Mouse (Mus musculus) B cell, adult 62 days (primary cell): ENCODE results near the gene Olfr558. TPM values are rescaled to one million over a fixed set of nuclear protein-coding genes. Genes with fewer than 3 reads are reported as not detected.

Source experiments
- total RNA-seq: library from RNA; stranded (reverse); gene quantifications from 4 replicates; pipeline ENCODE4 v1.2.4, GENCODE M21; 2023

The Olfr558 gene
- total RNA-seq: not detected in 4 replicates

GRCm38 (mm10) chr7:102701915-102702314 is at the start of gene Olfr558:
TSS of gene Olfr558 (plus strand) at chr7:102702215.

GRCm38 (mm10) chr7:102658523-102658922 is 43.5 kb upstream of the Olfr558 start, which contains the start of gene Olfr555:
TSS of gene Olfr555 (plus strand) at chr7:102658823.

GRCm38 (mm10) chr7:102664599-102664998 is 37.4 kb upstream of the Olfr558 start, which contains the start of gene Olfr556:
TSS of gene Olfr556 (plus strand) at chr7:102664899.

GRCm38 (mm10) chr7:102686944-102687501 is 15.0 kb upstream of the Olfr558 start, which contains the start of gene Trim68:
TSS of gene Trim68 (minus strand) at chr7:102687327.

GRCm38 (mm10) chr7:102695358-102696125 is 6.5 kb upstream of the Olfr558 start, which contains the start of gene Olfr557:
TSS of gene Olfr557 (plus strand) at chr7:102695910.

GRCm38 (mm10) chr7:102718970-102719369 is 17.0 kb downstream of the Olfr558 start, which contains the start of gene Olfr33:
TSS of gene Olfr33 (minus strand) at chr7:102719070.

GRCm38 (mm10) chr7:102727391-102727790 is 25.4 kb downstream of the Olfr558 start, which contains the start of gene Olfr559:
TSS of gene Olfr559 (minus strand) at chr7:102727491.

GRCm38 (mm10) chr7:102759266-102759665 is 57.3 kb downstream of the Olfr558 start, which contains the start of the genes Olfr560 and Olfr78:
TSS of gene Olfr560 (minus strand) at chr7:102759366.
TSS of gene Olfr78 (minus strand) at chr7:102759471.

Other genes starting within 250 kb of the Olfr558 start
- gene Olfr543, start 220.5 kb upstream of the Olfr558 start, total RNA-seq: not detected in 4 replicates
- not detected in 4 replicates for gene Olfr544, start 213.9 kb upstream of the Olfr558 start, total RNA-seq
- gene Olfr545, start 202.6 kb upstream of the Olfr558 start, total RNA-seq: not detected in 4 replicates
- not detected in 4 replicates for gene Olfr547, start 167.5 kb upstream of the Olfr558 start, total RNA-seq
- gene Olfr548-ps1, start 161.3 kb upstream of the Olfr558 start, total RNA-seq: not detected in 4 replicates
- not detected in 4 replicates for gene Olfr549, start 152.3 kb upstream of the Olfr558 start, total RNA-seq
- 32.2 to 40.5 TPM (median 36.2 TPM) in 4 replicates for gene Trim21, start 136.7 kb upstream of the Olfr558 start, total RNA-seq
- not detected in 4 replicates for gene Olfr550, start 130.8 kb upstream of the Olfr558 start, total RNA-seq
- gene Olfr551, start 110.3 kb upstream of the Olfr558 start, total RNA-seq: not detected in 4 replicates
- not detected in 4 replicates for gene Olfr552, start 104.4 kb upstream of the Olfr558 start, total RNA-seq
- gene Olfr553, start 84.0 kb upstream of the Olfr558 start, total RNA-seq: not detected in 4 replicates
- not detected in 4 replicates for gene Olfr554, start 63.8 kb upstream of the Olfr558 start, total RNA-seq
- not detected in 4 replicates for gene Olfr555, start 43.4 kb upstream of the Olfr558 start, total RNA-seq
- not detected in 4 replicates for gene Olfr556, start 37.3 kb upstream of the Olfr558 start, total RNA-seq
- gene Trim68, start 14.9 kb upstream of the Olfr558 start, total RNA-seq: 11.7 to 17.4 TPM (median 15.2 TPM) in 4 replicates
- gene Olfr557, start 6.3 kb upstream of the Olfr558 start, total RNA-seq: not detected in 4 replicates
- gene Olfr33, start 16.9 kb downstream of the Olfr558 start, total RNA-seq: not detected in 4 replicates
- not detected in 4 replicates for gene Olfr559, start 25.3 kb downstream of the Olfr558 start, total RNA-seq
- gene Olfr560, start 57.2 kb downstream of the Olfr558 start, total RNA-seq: not detected in 4 replicates
- gene Olfr78, start 57.3 kb downstream of the Olfr558 start, total RNA-seq: not detected in 4 replicates
- gene Olfr561, start 69.0 kb downstream of the Olfr558 start, total RNA-seq: not detected in 4 replicates
- not detected in 4 replicates for gene Olfr564, start 101.3 kb downstream of the Olfr558 start, total RNA-seq
- gene Olfr566, start 156.6 kb downstream of the Olfr558 start, total RNA-seq: not detected in 4 replicates
- not detected in 4 replicates for gene Olfr568, start 174.9 kb downstream of the Olfr558 start, total RNA-seq
- gene Olfr569, start 188.7 kb downstream of the Olfr558 start, total RNA-seq: not detected in 4 replicates
- gene Olfr570, start 192.4 kb downstream of the Olfr558 start, total RNA-seq: not detected in 4 replicates
- gene Olfr571, start 215.3 kb downstream of the Olfr558 start, total RNA-seq: not detected in 4 replicates
- gene Olfr572, start 222.2 kb downstream of the Olfr558 start, total RNA-seq: not detected in 4 replicates
- gene Olfr573-ps1, start 240.4 kb downstream of the Olfr558 start, total RNA-seq: not detected in 4 replicates
- gene Olfr574, start 246.3 kb downstream of the Olfr558 start, total RNA-seq: not detected in 4 replicates